Mouse (Mus musculus): ENCODE measurements around the gene D330045A20Rik. TPM values are rescaled to one million over a fixed set of nuclear protein-coding genes. Genes with fewer than 3 reads are reported as not detected.

D330045A20Rik gene
- total and polyA plus RNA-seq, 2 experiments, result 0.09 TPM; not detected in 1

- H3K27ac ChIP-seq (replicated peaks; ENCODE audit: insufficient read depth, low read depth, low read length), result no peak overlapping the region
- no peaks in the 10 kb centered on the region for H3K79me2 ChIP-seq (ENCODE audit: control insufficient read depth, insufficient read depth, low read length)
- no peak for DNase-seq (ENCODE audit: extremely low read depth, low read depth, low spot score)
- WGBS, result 83% methylated on average over 1 of the region's 1 CpGs
- no peak for TF ChIP-seq POLR2A (IDR thresholded peaks at IDR 0.05; ENCODE audit: extremely low read depth, insufficient read depth, low read length)
- TF ChIP-seq CTCF (IDR thresholded peaks at IDR 0.05; ENCODE audit: low read depth, low read length), result no peak
- H3K4me3 ChIP-seq (ENCODE audit: insufficient read depth, low read depth, low read length), result no peak overlapping the region
- H3K27me3 ChIP-seq (ENCODE audit: control insufficient read depth, insufficient read depth, low read length), result no peaks in the 10 kb centered on the region; the same call in 1 of the 2 replicates
- no peaks in the 10 kb centered on the region for H3K36me3 ChIP-seq (ENCODE audit: control insufficient read depth, insufficient read depth, low read length)
- no peak overlapping the region for H3K9ac ChIP-seq (ENCODE audit: low read depth, low read length)
- no peaks in the 10 kb centered on the region for H3K4me1 ChIP-seq (ENCODE audit: control insufficient read depth, insufficient read depth, low read length)
Observed at GRCm38 (mm10) chrX:139484974-139485373, 4.8 kb downstream of the D330045A20Rik start.

GRCm38 (mm10) chrX:139516156-139516555, 36.0 kb downstream of the D330045A20Rik start:
- no peak for DNase-seq (ENCODE audit: extremely low read depth, low read depth, low spot score)
- no peak overlapping the region for H3K27ac ChIP-seq (replicated peaks; ENCODE audit: insufficient read depth, low read depth, low read length)
- H3K4me3 ChIP-seq (ENCODE audit: insufficient read depth, low read depth, low read length), result no peak overlapping the region
- H3K4me1 ChIP-seq (ENCODE audit: control insufficient read depth, insufficient read depth, low read length), result no peaks in the 10 kb centered on the region
- TF ChIP-seq POLR2A (IDR thresholded peaks at IDR 0.05; ENCODE audit: extremely low read depth, insufficient read depth, low read length) (no peak), CTCF (IDR thresholded peaks at IDR 0.05; ENCODE audit: low read depth, low read length) (no peak)
- H3K9ac ChIP-seq (ENCODE audit: low read depth, low read length), result no peak overlapping the region
- no peaks in the 10 kb centered on the region for H3K36me3 ChIP-seq (ENCODE audit: control insufficient read depth, insufficient read depth, low read length)
- H3K27me3 ChIP-seq (ENCODE audit: control insufficient read depth, insufficient read depth, low read length), result no peaks in the 10 kb centered on the region
- 93% methylated on average over 2 of the region's 2 CpGs for WGBS
- no peaks in the 10 kb centered on the region for H3K79me2 ChIP-seq (ENCODE audit: control insufficient read depth, insufficient read depth, low read length)

- H3K27ac ChIP-seq (replicated peaks; ENCODE audit: insufficient read depth, low read depth, low read length), result no peak overlapping the region
- no peak for DNase-seq (ENCODE audit: extremely low read depth, low read depth, low spot score)
- H3K9ac ChIP-seq (ENCODE audit: low read depth, low read length), result no peak overlapping the region
- H3K4me1 ChIP-seq (ENCODE audit: control insufficient read depth, insufficient read depth, low read length), result no peaks in the 10 kb centered on the region; the same call in 1 of the 2 replicates
- WGBS, result 85% methylated on average over 2 of the region's 2 CpGs
- H3K79me2 ChIP-seq (ENCODE audit: control insufficient read depth, insufficient read depth, low read length), result no peaks in the 10 kb centered on the region
- TF ChIP-seq CTCF (IDR thresholded peaks at IDR 0.05; ENCODE audit: low read depth, low read length), result no peak
- no peak for TF ChIP-seq POLR2A (IDR thresholded peaks at IDR 0.05; ENCODE audit: extremely low read depth, insufficient read depth, low read length)
- no peak overlapping the region for H3K4me3 ChIP-seq (ENCODE audit: insufficient read depth, low read depth, low read length)
- no peaks in the 10 kb centered on the region for H3K36me3 ChIP-seq (ENCODE audit: control insufficient read depth, insufficient read depth, low read length)
- no peaks in the 10 kb centered on the region for H3K27me3 ChIP-seq (ENCODE audit: control insufficient read depth, insufficient read depth, low read length)
Observed at GRCm38 (mm10) chrX:139519251-139519650, 39.1 kb downstream of the D330045A20Rik start.

GRCm38 (mm10) chrX:139524303-139525091, 44.3 kb downstream of the D330045A20Rik start:
- TF ChIP-seq CTCF (IDR thresholded peaks at IDR 0.05; ENCODE audit: low read depth, low read length), result no peak
- no peak for TF ChIP-seq POLR2A (IDR thresholded peaks at IDR 0.05; ENCODE audit: extremely low read depth, insufficient read depth, low read length)
- no peak overlapping the region for H3K4me3 ChIP-seq (ENCODE audit: insufficient read depth, low read depth, low read length)
- H3K36me3 ChIP-seq (ENCODE audit: control insufficient read depth, insufficient read depth, low read length), result no peaks in the 10 kb centered on the region
- H3K79me2 ChIP-seq (ENCODE audit: control insufficient read depth, insufficient read depth, low read length), result no peaks in the 10 kb centered on the region
- H3K27ac ChIP-seq (replicated peaks; ENCODE audit: insufficient read depth, low read depth, low read length), result no peak overlapping the region
- WGBS, result 32% methylated on average over 5 of the region's 5 CpGs
- H3K9ac ChIP-seq (ENCODE audit: low read depth, low read length), result no peak overlapping the region
- no peaks in the 10 kb centered on the region; the same call in 1 of the 2 replicates for H3K4me1 ChIP-seq (ENCODE audit: control insufficient read depth, insufficient read depth, low read length)
- no peaks in the 10 kb centered on the region for H3K27me3 ChIP-seq (ENCODE audit: control insufficient read depth, insufficient read depth, low read length)
- DNase-seq (ENCODE audit: extremely low read depth, low read depth, low spot score), result peak; percentile 22

GRCm38 (mm10) chrX:139525724-139526123, 45.6 kb downstream of the D330045A20Rik start:
- no peak overlapping the region for H3K27ac ChIP-seq (replicated peaks; ENCODE audit: insufficient read depth, low read depth, low read length)
- WGBS, result 95% methylated on average over 2 of the region's 2 CpGs
- no peak for DNase-seq (ENCODE audit: extremely low read depth, low read depth, low spot score)

GRCm38 (mm10) chrX:139526984-139527383, 46.8 kb downstream of the D330045A20Rik start:
- 32% methylated on average over 4 of the region's 4 CpGs for WGBS
- peak; percentile 5 for DNase-seq (ENCODE audit: extremely low read depth, low read depth, low spot score)
- no peaks in the 10 kb centered on the region for H3K27me3 ChIP-seq (ENCODE audit: control insufficient read depth, insufficient read depth, low read length)
- H3K27ac ChIP-seq (replicated peaks; ENCODE audit: insufficient read depth, low read depth, low read length), result no peak overlapping the region
- H3K4me1 ChIP-seq (ENCODE audit: control insufficient read depth, insufficient read depth, low read length), result no peaks in the 10 kb centered on the region; the same call in 1 of the 2 replicates
- TF ChIP-seq POLR2A (IDR thresholded peaks at IDR 0.05; ENCODE audit: extremely low read depth, insufficient read depth, low read length), result no peak
- TF ChIP-seq CTCF (IDR thresholded peaks at IDR 0.05; ENCODE audit: low read depth, low read length), result no peak
- H3K9ac ChIP-seq (ENCODE audit: low read depth, low read length), result no peak overlapping the region
- H3K4me3 ChIP-seq (ENCODE audit: insufficient read depth, low read depth, low read length), result no peak overlapping the region
- H3K79me2 ChIP-seq (ENCODE audit: control insufficient read depth, insufficient read depth, low read length), result no peaks in the 10 kb centered on the region
- H3K36me3 ChIP-seq (ENCODE audit: control insufficient read depth, insufficient read depth, low read length), result no peaks in the 10 kb centered on the region

More at GRCm38 (mm10) chrX:139525724-139526123, 45.6 kb downstream of the D330045A20Rik start:
- Histone ChIP-seq H3K27me3 (ENCODE audit: control insufficient read depth, insufficient read depth, low read length) (no peaks in the 10 kb centered on the region), H3K36me3 (ENCODE audit: control insufficient read depth, insufficient read depth, low read length) (no peaks in the 10 kb centered on the region), H3K79me2 (ENCODE audit: control insufficient read depth, insufficient read depth, low read length) (no peaks in the 10 kb centered on the region), H3K4me3 (ENCODE audit: insufficient read depth, low read depth, low read length) (no peak overlapping the region), H3K4me1 (ENCODE audit: control insufficient read depth, insufficient read depth, low read length) (no peaks in the 10 kb centered on the region; the same call in 1 of the 2 replicates), H3K9ac (ENCODE audit: low read depth, low read length) (no peak overlapping the region)
- TF ChIP-seq POLR2A (IDR thresholded peaks at IDR 0.05; ENCODE audit: extremely low read depth, insufficient read depth, low read length) (no peak), CTCF (IDR thresholded peaks at IDR 0.05; ENCODE audit: low read depth, low read length) (no peak)

All from liver, adult 2 months (tissue).